ENCODE assay signal across 15 mouse cellular contexts in the genomic region with DNA sequence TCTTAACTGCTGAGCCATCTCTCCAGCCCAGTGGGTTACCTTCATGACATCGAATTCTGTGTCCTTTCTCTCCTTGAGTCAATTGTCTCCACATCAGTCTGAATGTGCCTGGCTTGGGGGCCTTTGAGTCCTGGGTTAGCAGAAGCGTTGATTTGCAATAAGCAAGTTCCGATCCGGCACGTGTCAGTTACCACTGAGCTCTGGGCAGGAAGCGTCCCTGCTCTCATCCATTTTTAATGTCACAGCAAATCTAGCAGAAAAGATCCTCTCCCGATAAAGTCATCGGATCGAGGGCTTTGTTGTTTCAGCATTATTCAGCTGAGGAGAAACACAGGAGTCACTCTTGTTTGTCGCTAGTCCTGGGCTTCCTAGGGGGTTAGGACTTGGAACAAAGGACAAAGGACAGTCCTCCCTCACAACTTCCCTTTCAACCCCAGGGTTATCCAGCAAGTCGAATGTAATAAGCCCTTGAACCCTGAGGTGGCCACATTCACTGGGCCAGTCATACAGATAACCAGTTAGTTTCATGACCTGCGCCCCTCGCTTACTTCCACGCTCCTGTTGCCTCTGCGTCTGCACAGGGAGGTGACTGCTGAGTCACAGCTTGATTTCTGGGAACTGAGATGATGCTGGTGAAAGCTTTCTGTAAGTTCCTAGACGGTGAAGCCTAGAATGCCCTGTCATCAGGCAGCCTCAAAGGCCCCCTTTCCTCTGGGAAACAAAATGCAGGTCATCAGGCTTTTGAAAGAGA. TPM values are rescaled to one million over a fixed set of nuclear protein-coding genes. Genes with fewer than 3 reads are reported as not detected.
DNase-seq lines count a peak whose midpoint lies in the region; ATAC-seq and TF ChIP-seq lines count a peak whose summit lies in the region.
"Had no signal": no experiment of that assay in that cellular context is flagged by ENCODE, and none has a peak within 500 bp of the region (broad histone marks: within the 10 kb centered on the region; RNA-seq: fewer than 3 reads in every experiment).

No protein-coding gene starts in this region.

- 41% methylated on average over 16 of the region's 16 CpGs for WGBS in kidney, adult 2 months
- 10% methylated on average over 16 of the region's 16 CpGs for WGBS in hindbrain, embryonic 15.5 days
- 7% methylated on average over 16 of the region's 16 CpGs for whole genome bisulfite sequencing in midbrain, embryonic 16.5 days

- no peak overlapping the region for H3K4me2 ChIP-seq in hindbrain, embryonic 15.5 days
- H3K4me2 ChIP-seq in midbrain, embryonic 16.5 days (ENCODE audit: low read length), result no peak overlapping the region

- H3K27me3 ChIP-seq in kidney, adult 2 months (replicated peaks; ENCODE audit: control insufficient read depth, insufficient read depth, low read length), result no peaks in the 10 kb centered on the region
- no peaks in the 10 kb centered on the region for H3K27me3 ChIP-seq in hindbrain, embryonic 15.5 days
- no peaks in the 10 kb centered on the region for H3K27me3 ChIP-seq in midbrain, embryonic 16.5 days (ENCODE audit: control insufficient read depth, insufficient read depth, low read depth, low read length)

- H3K36me3 ChIP-seq in kidney, adult 2 months (ENCODE audit: control insufficient read depth, insufficient read depth, low read length), result no peaks in the 10 kb centered on the region
- no peaks in the 10 kb centered on the region for H3K36me3 ChIP-seq in hindbrain, embryonic 15.5 days
- H3K36me3 ChIP-seq in midbrain, embryonic 16.5 days (ENCODE audit: control insufficient read depth, insufficient read depth, low read length), result no peaks in the 10 kb centered on the region

- no peak for ATAC-seq in hindbrain, embryonic 15.5 days (ENCODE audit: low FRiP score, low read depth)
- ATAC-seq in midbrain, embryonic 16.5 days, result no peak
- ATAC-seq: inflammation-experienced regulatory T-cells, adult 6 months had no signal

- H3K9me3 ChIP-seq in hindbrain, embryonic 15.5 days, result no peaks in the 10 kb centered on the region
- no peaks in the 10 kb centered on the region for H3K9me3 ChIP-seq in midbrain, embryonic 16.5 days (replicated peaks; ENCODE audit: control insufficient read depth, low read length, poor library complexity, severe bottlenecking)

- no peak overlapping the region for H3K9ac ChIP-seq in hindbrain, embryonic 15.5 days
- H3K9ac ChIP-seq in midbrain, embryonic 16.5 days (ENCODE audit: low read depth, low read length), result peak overlapping the region; percentile 25; the same call in 1 of the 2 replicates
- H3K9ac ChIP-seq: liver, embryonic 14.5 days had no signal

- no peak overlapping the region for H3K27ac ChIP-seq in kidney, adult 2 months (ENCODE audit: insufficient read depth, low read depth, low read length)
- H3K27ac ChIP-seq in hindbrain, embryonic 15.5 days (replicated peaks), result peak overlapping the region; percentile 36; the same call in 1 of the 2 replicates
- peak overlapping the region; percentile 23 for H3K27ac ChIP-seq in midbrain, embryonic 16.5 days (ENCODE audit: low read length)
- H3K27ac ChIP-seq: heart, adult 2 months; layer of hippocampus, adult 2 months; liver, embryonic 14.5 days had no signal

- no peak overlapping the region for H3K4me3 ChIP-seq in kidney, adult 2 months (ENCODE audit: insufficient read depth, low read depth, low read length)
- H3K4me3 ChIP-seq in hindbrain, embryonic 15.5 days, result no peak overlapping the region
- H3K4me3 ChIP-seq in midbrain, embryonic 16.5 days (ENCODE audit: low read depth, low read length), result no peak overlapping the region
- H3K4me3 ChIP-seq: heart, adult 2 months; layer of hippocampus, adult 2 months had no signal

- peak; percentile 47 for DNase-seq in kidney, adult 2 months
- no peak for DNase-seq in kidney, adult 11 months
- peak; percentile 46 for DNase-seq in embryo, embryonic 10.5 days (ENCODE audit: low spot score)
- no peak for DNase-seq in cerebellum, postnatal 36 days
- no peak for DNase-seq in right cerebral cortex, postnatal 4 days
- DNase-seq in layer of hippocampus, adult 9-10 months (ENCODE audit: low spot score), result no peak
- DNase-seq: heart, adult 2 months; right cerebral cortex, adult 18-20 months had no signal

- H3K4me1 ChIP-seq in kidney, adult 2 months (ENCODE audit: control insufficient read depth, insufficient read depth, low read length), result no peaks in the 10 kb centered on the region; the same call in 1 of the 2 replicates
- H3K4me1 ChIP-seq in hindbrain, embryonic 15.5 days (replicated peaks), result peaks cover 26% of the 10 kb centered on the region
- H3K4me1 ChIP-seq in midbrain, embryonic 16.5 days (ENCODE audit: control insufficient read depth, insufficient read depth, low read length), result peaks cover 23% of the 10 kb centered on the region

- TF ChIP-seq CTCF in kidney, adult 2 months (conservative IDR thresholded peaks at IDR 0.05; ENCODE audit: insufficient read depth, insufficient read length, low read depth, low read length), result no peak

- TF ChIP-seq POLR2A in kidney, adult 2 months (IDR thresholded peaks at IDR 0.05; ENCODE audit: low read depth, low read length), result no peak

RNA-seq across cellular contexts. Expression of gene Gm21915, which starts 27.8 kb away (rescaled TPM):
- not detected in 2 replicates for polyA plus RNA-seq in kidney, adult 2 months (2012; rRNA removed)
- not detected in 2 replicates for polyA plus RNA-seq in hindbrain, embryonic 15.5 days (2015; fragmentation: Nextera tagmentation; extraction: Ambion mirVana)
- not detected in 2 replicates for polyA plus RNA-seq in midbrain, embryonic 16.5 days (2015; fragmentation: Nextera tagmentation; extraction: Ambion mirVana)
- polyA plus RNA-seq: cortical plate, adult 2 months; heart, adult 2 months; inflammation-experienced regulatory T-cells, adult 6 months; liver, embryonic 14.5 days; stomach, embryonic 14.5 days had no signal

RNA-seq across cellular contexts. Expression of gene Clmp, which starts 43.1 kb away (rescaled TPM):
- polyA plus RNA-seq in kidney, adult 2 months (2012; rRNA removed), result 4.5 and 5.1 TPM in 2 replicates
- polyA plus RNA-seq in hindbrain, embryonic 15.5 days (2015; fragmentation: Nextera tagmentation; extraction: Ambion mirVana), result 48.4 and 51.1 TPM in 2 replicates
- 50.3 and 50.9 TPM in 2 replicates for polyA plus RNA-seq in midbrain, embryonic 16.5 days (2015; fragmentation: Nextera tagmentation; extraction: Ambion mirVana)
- polyA plus RNA-seq: inflammation-experienced regulatory T-cells, adult 6 months had no signal

Comparison
In these comparisons a context has a peak if more than half of its experiments do, and no peak if none do; other contexts are left out.
1. DNase-seq: peak in kidney, adult 2 months (single experiment) and embryo, embryonic 10.5 days (single experiment); none in kidney, adult 11 months (single experiment), cerebellum, postnatal 36 days (0 of 2), right cerebral cortex, postnatal 4 days (single experiment) and layer of hippocampus, adult 9-10 months (single experiment).